Mouse (Mus musculus) MEL (cell line): ENCODE measurements around the gene Lsamp. TPM values are rescaled to one million over a fixed set of nuclear protein-coding genes. Genes with fewer than 3 reads are reported as not detected.

Experiments
- DNase-seq: peaks from one replicate; pipeline ENCODE4 v3.0.0; 2011; ENCODE audit warnings: low read depth, low spot score
- H3K27ac ChIP-seq: 2 replicates; pipeline ENCODE4 v1.5.1; 2012; ENCODE audit warnings: low read depth, mild to moderate bottlenecking, control low read depth, low read length, moderate library complexity; ENCODE audit not compliant: control insufficient read depth
- H3K27me3 ChIP-seq, 2 experiments: fragments of 150-350 bp in 1 of 2; sonication (generic) in 1 of 2; 2 replicates each; pipeline ENCODE4 v1.6.1; 2012; ENCODE audit warnings: low read length in 2 of 2, mild to moderate bottlenecking in 2 of 2, improper control_type of control experiment in 1 of 2, moderate library complexity in 1 of 2; ENCODE audit not compliant: insufficient read depth in 2 of 2, control insufficient read depth in 1 of 2
- H3K36me3 ChIP-seq, 2 experiments: 2 replicates each; pipeline ENCODE4 v1.6.1; 2012 to 2014; ENCODE audit warnings: low read length in 2 of 2, improper control_type of control experiment in 1 of 2, inconsistent platforms in 1 of 2, mild to moderate bottlenecking in 1 of 2; ENCODE audit not compliant: insufficient read depth in 2 of 2, control insufficient read depth in 1 of 2
- H3K4me1 ChIP-seq, 2 experiments: fragments of 150-350 bp in 1 of 2; sonication (generic) in 1 of 2; 2 replicates each; pipeline ENCODE4 v1.6.1; 2012; ENCODE audit warnings: low read length in 2 of 2, improper control_type of control experiment in 1 of 2, mild to moderate bottlenecking in 1 of 2; ENCODE audit not compliant: insufficient read depth in 2 of 2, control insufficient read depth in 1 of 2
- H3K4me3 ChIP-seq, 2 experiments: fragments of 150-350 bp in 1 of 2; sonication (generic) in 1 of 2; 2 replicates each; pipeline ENCODE4 v1.5.1; 2012; ENCODE audit warnings: low read depth in 2 of 2, low read length in 2 of 2, mild to moderate bottlenecking in 2 of 2, moderate library complexity in 2 of 2, control low read depth in 1 of 2, improper control_type of control experiment in 1 of 2; ENCODE audit not compliant: control insufficient read depth in 1 of 2, insufficient read depth in 1 of 2
- H3K79me2 ChIP-seq: 2 replicates; pipeline ENCODE4 v1.6.1; 2012; ENCODE audit warnings: mild to moderate bottlenecking, low read length, moderate library complexity; ENCODE audit not compliant: control insufficient read depth, poor library complexity, insufficient read depth
- H3K9ac ChIP-seq: 2 replicates; pipeline ENCODE4 v1.6.1; 2012; ENCODE audit warnings: low read depth, mild to moderate bottlenecking, control low read depth, low read length, moderate library complexity; ENCODE audit not compliant: control insufficient read depth, poor library complexity, severe bottlenecking
- H3K9me3 ChIP-seq: fragments of 150-350 bp; sonication (generic); replicated peaks from 2 replicates; pipeline ENCODE4 v1.6.1; 2012; ENCODE audit warnings: mild to moderate bottlenecking, low read length, improper control_type of control experiment, moderate library complexity; ENCODE audit not compliant: insufficient read depth
- BHLHE40 ChIP-seq: IDR thresholded peaks from 2 replicates; pipeline ENCODE4 v1.6.1; 2012; ENCODE audit warnings: low read depth, mild to moderate bottlenecking, inconsistent platforms, low read length, improper control_type of control experiment, borderline replicate concordance
- CHD2 ChIP-seq: IDR thresholded peaks from 2 replicates; pipeline ENCODE4 v1.6.1; 2011; ENCODE audit warnings: low read length, improper control_type of control experiment
- ELF1 ChIP-seq: IDR thresholded peaks from 2 replicates; pipeline ENCODE4 v1.6.1; 2014; ENCODE audit warnings: low read depth, mild to moderate bottlenecking, inconsistent platforms, low read length, improper control_type of control experiment, moderate library complexity
- HCFC1 ChIP-seq: IDR thresholded peaks from 2 replicates; pipeline ENCODE4 v1.6.1; 2012; ENCODE audit warnings: low read depth, mild to moderate bottlenecking, inconsistent platforms, low read length, improper control_type of control experiment, moderate library complexity
- MAFK ChIP-seq: IDR thresholded peaks from 2 replicates; pipeline ENCODE4 v1.6.1; 2011; ENCODE audit warnings: low read depth, mild to moderate bottlenecking, low read length, improper control_type of control experiment, borderline replicate concordance
- MAX ChIP-seq: IDR thresholded peaks from 2 replicates; pipeline ENCODE4 v1.6.1; 2011; ENCODE audit warnings: low read length, improper control_type of control experiment
- MAZ ChIP-seq: IDR thresholded peaks from 2 replicates; pipeline ENCODE4 v1.6.1; 2012; ENCODE audit warnings: low read depth, mild to moderate bottlenecking, inconsistent platforms, low read length, improper control_type of control experiment
- MXI1 ChIP-seq: IDR thresholded peaks from 2 replicates; pipeline ENCODE4 v1.6.1; 2011; ENCODE audit warnings: mild to moderate bottlenecking, low read depth, low read length, improper control_type of control experiment
- MYC ChIP-seq: IDR thresholded peaks from 2 replicates; pipeline ENCODE4 v1.6.1; 2011; ENCODE audit warnings: low read depth, mild to moderate bottlenecking, low read length, improper control_type of control experiment, moderate library complexity
- NRF1 ChIP-seq: IDR thresholded peaks from 2 replicates; pipeline ENCODE4 v1.6.1; 2014; ENCODE audit warnings: low read depth, mild to moderate bottlenecking, inconsistent platforms, low read length, improper control_type of control experiment, moderate library complexity; ENCODE audit not compliant: poor library complexity, insufficient read depth, severe bottlenecking
- POLR2A ChIP-seq, 2 experiments: IDR thresholded peaks; 2 replicates each; pipeline ENCODE4 v1.6.1; 2011 to 2012; ENCODE audit warnings: low read length in 2 of 2, mild to moderate bottlenecking in 2 of 2, control low read depth in 1 of 2, improper control_type of control experiment in 1 of 2, low read depth in 1 of 2, moderate library complexity in 1 of 2; ENCODE audit not compliant: control insufficient read depth in 1 of 2, insufficient read depth in 1 of 2, poor library complexity in 1 of 2
- POLR2AphosphoS2 ChIP-seq: IDR thresholded peaks from 2 replicates; pipeline ENCODE4 v1.6.1; 2011; ENCODE audit warnings: low read length, improper control_type of control experiment
- POLR2AphosphoS5 ChIP-seq: IDR thresholded peaks from 2 replicates; pipeline ENCODE4 v1.6.1; 2012; ENCODE audit warnings: low read depth, borderline replicate concordance, mild to moderate bottlenecking, inconsistent platforms, low read length, moderate library complexity, mixed read lengths
- RCOR1 ChIP-seq: IDR thresholded peaks from 2 replicates; pipeline ENCODE4 v1.6.1; 2012; ENCODE audit warnings: low read depth, mild to moderate bottlenecking, inconsistent platforms, low read length, improper control_type of control experiment
- SMC3 ChIP-seq: IDR thresholded peaks from 2 replicates; pipeline ENCODE4 v1.6.1; 2011; ENCODE audit warnings: low read depth, low read length, improper control_type of control experiment
- TAL1 ChIP-seq: IDR thresholded peaks from 2 replicates; pipeline ENCODE4 v1.6.1; 2012; ENCODE audit warnings: mild to moderate bottlenecking, inconsistent platforms, low read length, moderate library complexity, mixed read lengths
- USF2 ChIP-seq, 2 experiments: IDR thresholded peaks; 2 replicates each; pipeline ENCODE4 v1.6.1; 2011 to 2012; ENCODE audit warnings: improper control_type of control experiment in 2 of 2, low read length in 2 of 2, borderline replicate concordance in 1 of 2, inconsistent platforms in 1 of 2, low read depth in 1 of 2, mild to moderate bottlenecking in 1 of 2; ENCODE audit not compliant: insufficient read depth in 1 of 2
- ZC3H11A ChIP-seq: IDR thresholded peaks from 2 replicates; pipeline ENCODE4 v1.6.1; 2012; ENCODE audit warnings: low read depth, mild to moderate bottlenecking, inconsistent platforms, low read length, improper control_type of control experiment
- polyA plus RNA-seq, 2 experiments: library from polyadenylated mRNA; stranded (reverse) in 1 of 2; unstranded in 1 of 2; fragments of >175 nt in 1 of 2; fragments of >200 nt in 1 of 2; gene quantifications; 2 replicates each; pipeline versions ENCODE4 v1.2.1 to v1.2.4; 2012; ENCODE audit warnings: low replicate concordance in 2 of 2, low read depth in 1 of 2; ENCODE audit not compliant: insufficient read length in 2 of 2, insufficient read depth in 1 of 2, missing spikeins in 1 of 2
- total RNA-seq: library from RNA; depleted of rRNA; stranded (reverse); fragments of 300-350 nt; gene quantifications from 2 replicates; pipeline ENCODE4 v1.2.3, GENCODE M21; 2012

The Lsamp gene
- total and polyA plus RNA-seq, 3 experiments = 0.42 TPM; not detected in 2

DNA sequence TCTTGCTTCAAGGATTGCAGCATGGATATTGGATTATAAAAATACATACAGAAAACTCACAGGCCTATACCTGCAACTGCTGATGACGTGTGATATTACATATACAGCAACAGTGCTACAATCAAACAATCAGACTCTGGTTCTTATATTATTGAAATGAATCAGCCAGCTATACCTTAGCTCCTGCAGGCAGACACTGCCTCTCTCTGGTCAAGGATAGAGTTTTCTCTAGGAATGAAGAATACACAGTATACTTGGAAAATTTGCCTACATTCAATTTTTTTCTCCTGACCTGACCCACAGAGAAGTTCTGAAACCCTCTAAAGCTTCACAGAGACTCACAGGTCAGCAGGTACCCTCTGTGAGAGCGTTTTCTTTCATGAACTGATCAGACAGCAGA is 1105.9 kb downstream of the Lsamp start:
- H3K27me3 ChIP-seq = no peaks in the 10 kb centered on the region
- no peaks in the 10 kb centered on the region for H3K9me3 ChIP-seq
- no peak overlapping the region for H3K4me3 ChIP-seq
- H3K9ac ChIP-seq = no peak overlapping the region
- DNase-seq = no peak
- no peak overlapping the region for H3K27ac ChIP-seq
- TF ChIP-seq MYC (no peak), MAX (no peak), ELF1 (no peak), HCFC1 (no peak)
- H3K36me3 ChIP-seq = no peaks in the 10 kb centered on the region
- no peaks in the 10 kb centered on the region for H3K4me1 ChIP-seq
- H3K79me2 ChIP-seq = no peaks in the 10 kb centered on the region

DNA sequence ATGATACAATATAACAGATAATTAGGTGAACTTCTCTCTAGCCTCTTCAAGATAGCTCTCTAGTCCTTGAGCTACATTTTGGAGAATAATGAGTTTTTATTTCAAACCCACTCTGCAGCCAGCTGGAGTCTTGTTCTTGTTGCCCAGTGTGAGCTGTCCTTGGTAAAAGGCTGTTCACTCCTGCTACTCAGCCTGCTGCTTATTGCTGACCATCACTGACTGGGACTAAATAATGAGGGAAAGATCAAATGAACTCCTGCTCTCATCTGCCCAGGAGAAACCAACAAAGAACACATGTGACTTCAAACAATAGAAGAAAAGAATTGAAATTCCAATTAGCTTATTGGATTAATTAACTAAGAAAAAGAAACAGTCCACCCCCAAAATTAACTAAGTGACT is 1107.1 kb downstream of the Lsamp start:
- TF ChIP-seq CHD2 (no peak), MYC (no peak), BHLHE40 (no peak), MAX (no peak), MAFK (no peak), NRF1 (no peak), MXI1 (no peak), POLR2AphosphoS5 (no peak), POLR2A (IDR thresholded peaks at IDR 0.05; ENCODE audit: control insufficient read depth in 1 of 2, insufficient read depth in 1 of 2, low read depth in 1 of 2, low read length in 2 of 2, poor library complexity in 1 of 2) (no peak), MAZ (no peak), TAL1 (no peak), SMC3 (no peak)
- TF ChIP-seq, all 39 proteins: peak for 0
- DNase-seq = no peak
- no peak overlapping the region for H3K9ac ChIP-seq
- no peaks in the 10 kb centered on the region for H3K36me3 ChIP-seq
- no peak overlapping the region for H3K27ac ChIP-seq
- H3K4me3 ChIP-seq = no peak overlapping the region
- H3K27me3 ChIP-seq = no peaks in the 10 kb centered on the region
- no peaks in the 10 kb centered on the region for H3K9me3 ChIP-seq
- no peaks in the 10 kb centered on the region for H3K4me1 ChIP-seq
- H3K79me2 ChIP-seq = no peaks in the 10 kb centered on the region

DNA sequence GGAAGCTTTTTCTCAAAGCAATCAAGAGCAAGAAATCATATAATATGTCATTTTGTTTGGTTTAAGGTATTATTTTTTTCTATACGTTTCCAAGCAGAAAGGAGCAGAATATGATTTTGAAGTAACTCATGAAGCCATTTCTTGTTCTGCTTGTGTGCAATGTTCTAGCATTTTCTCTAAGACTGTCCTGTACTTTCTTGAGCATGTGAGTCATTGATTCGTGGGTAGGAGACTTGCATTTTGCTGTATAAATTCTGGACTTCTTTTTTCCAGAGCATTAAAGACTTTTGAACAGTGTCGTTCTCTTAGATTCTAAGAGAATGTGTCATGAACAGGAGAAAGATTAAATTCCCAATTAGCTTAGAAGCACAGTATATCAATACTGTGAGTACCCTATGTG is 1118.6 kb downstream of the Lsamp start:
- TF ChIP-seq ZC3H11A (no peak), USF2 (IDR thresholded peaks at IDR 0.05; ENCODE audit: borderline replicate concordance in 1 of 2, insufficient read depth in 1 of 2, low read depth in 1 of 2, low read length in 2 of 2) (no peak), NRF1 (no peak), MAFK (no peak), POLR2AphosphoS2 (no peak), RCOR1 (no peak), SMC3 (no peak), MXI1 (no peak)
- TF ChIP-seq, all 39 proteins: peak for 0
- Histone ChIP-seq H3K27me3 (no peaks in the 10 kb centered on the region), H3K27ac (no peak overlapping the region)

More for the DNA sequence above, 1118.6 kb downstream of the Lsamp start:
- DNase-seq = no peak
- no peaks in the 10 kb centered on the region for H3K4me1 ChIP-seq
- H3K9ac ChIP-seq = no peak overlapping the region
- H3K4me3 ChIP-seq = no peak overlapping the region
- no peaks in the 10 kb centered on the region for H3K9me3 ChIP-seq
- no peaks in the 10 kb centered on the region for H3K36me3 ChIP-seq
- no peaks in the 10 kb centered on the region for H3K79me2 ChIP-seq
